Mouse (Mus musculus): ENCODE results near the gene Prdx5.

DNA sequence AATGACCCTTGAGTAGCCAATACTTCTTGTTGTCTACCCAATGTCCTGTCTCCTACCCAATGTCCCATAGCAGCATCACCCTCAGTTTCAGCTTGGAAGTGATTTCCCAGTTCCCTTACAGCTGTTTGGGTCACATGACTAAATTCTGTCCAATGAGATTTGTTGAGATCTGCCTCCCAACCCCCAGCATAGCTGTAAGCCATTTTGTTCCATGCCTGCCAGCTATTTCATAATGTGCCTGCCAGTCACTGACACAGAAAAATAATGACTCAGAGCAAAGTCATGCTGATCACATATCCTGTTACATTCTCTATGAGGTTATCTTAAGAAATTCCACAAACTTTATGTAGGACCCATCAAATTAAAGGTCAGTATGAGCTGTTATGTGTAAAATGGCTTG is 33.1 kb downstream of the Prdx5 start:
- TF ChIP-seq CTCF (IDR thresholded peaks at IDR 0.05; ENCODE audit: extremely low read depth, insufficient read length, insufficient replicate concordance, low read depth, low read length) (no peak), POLR2A (IDR thresholded peaks at IDR 0.05; ENCODE audit: low read depth, low read length) (no peak)

All from small intestine, adult 2 months (tissue).